Mouse (Mus musculus): ENCODE results near the gene Sept5.
A peak's percentile ranks its signal among the peaks of the same experiment; 100 is the strongest.

Gene Sept5

DNA sequence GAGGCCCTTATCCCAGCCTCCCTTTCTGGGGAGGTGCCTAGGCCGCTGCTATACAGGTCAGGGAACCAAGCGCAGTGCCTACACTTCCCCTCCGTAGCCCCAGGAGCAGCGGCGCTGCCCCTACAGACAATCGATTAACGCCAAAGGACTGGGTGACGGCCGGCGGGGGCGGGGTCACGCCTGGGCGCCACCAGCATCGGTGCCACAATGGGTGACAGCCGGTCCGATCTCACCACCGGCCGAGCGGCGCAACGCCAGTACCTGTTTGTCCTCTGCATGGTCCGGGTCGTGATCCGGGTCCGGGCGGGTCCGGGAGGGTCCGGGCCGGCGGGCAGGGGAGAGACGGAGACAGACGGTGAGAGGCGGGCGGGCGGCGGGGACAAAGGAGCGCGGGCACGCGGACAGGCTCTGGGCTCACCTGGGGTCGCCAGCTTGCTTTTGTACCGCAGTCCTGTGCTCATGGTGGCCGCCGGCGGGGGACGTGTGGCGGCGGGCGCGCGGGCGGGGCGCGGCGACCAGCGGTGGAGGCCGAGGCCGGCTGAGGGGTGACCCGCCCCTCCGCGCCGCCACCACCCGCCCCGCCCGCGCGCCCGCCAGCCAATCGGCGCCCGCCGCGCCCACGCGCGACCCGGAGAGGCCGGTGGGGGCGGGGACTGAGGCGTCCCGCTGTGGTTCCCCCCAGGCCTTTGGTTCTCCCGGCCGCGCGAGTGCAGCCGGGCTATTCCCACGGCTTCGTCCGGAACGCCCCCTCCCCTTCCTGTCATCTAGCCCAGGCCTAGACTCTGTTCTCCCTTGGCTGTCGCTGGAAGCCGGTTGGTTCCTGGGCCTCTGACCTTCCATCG lies at the start of gene Sept5:
Gene Sept5 (minus strand): TSS at position 565 of the 842 bp plus-strand sequence.
- no peak for DNase-seq

DNA sequence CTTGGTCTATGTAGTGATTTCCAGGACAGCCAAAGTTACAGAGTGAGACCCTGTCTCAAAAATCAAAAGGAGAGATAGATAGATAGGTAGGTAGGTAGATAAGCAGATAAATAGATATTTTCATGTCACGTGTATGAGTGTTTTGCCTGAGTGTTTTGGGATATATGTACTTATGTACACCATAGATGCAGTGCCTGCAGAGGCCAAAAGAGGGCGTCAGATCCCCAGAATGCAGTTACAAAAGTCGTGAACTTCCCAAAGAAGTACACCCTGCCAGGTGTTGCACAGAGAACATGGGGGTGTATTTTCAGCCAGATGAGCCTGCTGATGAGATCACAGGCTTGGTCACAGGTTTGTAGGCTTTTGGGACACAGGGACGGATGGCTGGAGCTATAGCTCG lies 49.4 kb upstream of the Sept5 start:
- DNase-seq: no peak

DNA sequence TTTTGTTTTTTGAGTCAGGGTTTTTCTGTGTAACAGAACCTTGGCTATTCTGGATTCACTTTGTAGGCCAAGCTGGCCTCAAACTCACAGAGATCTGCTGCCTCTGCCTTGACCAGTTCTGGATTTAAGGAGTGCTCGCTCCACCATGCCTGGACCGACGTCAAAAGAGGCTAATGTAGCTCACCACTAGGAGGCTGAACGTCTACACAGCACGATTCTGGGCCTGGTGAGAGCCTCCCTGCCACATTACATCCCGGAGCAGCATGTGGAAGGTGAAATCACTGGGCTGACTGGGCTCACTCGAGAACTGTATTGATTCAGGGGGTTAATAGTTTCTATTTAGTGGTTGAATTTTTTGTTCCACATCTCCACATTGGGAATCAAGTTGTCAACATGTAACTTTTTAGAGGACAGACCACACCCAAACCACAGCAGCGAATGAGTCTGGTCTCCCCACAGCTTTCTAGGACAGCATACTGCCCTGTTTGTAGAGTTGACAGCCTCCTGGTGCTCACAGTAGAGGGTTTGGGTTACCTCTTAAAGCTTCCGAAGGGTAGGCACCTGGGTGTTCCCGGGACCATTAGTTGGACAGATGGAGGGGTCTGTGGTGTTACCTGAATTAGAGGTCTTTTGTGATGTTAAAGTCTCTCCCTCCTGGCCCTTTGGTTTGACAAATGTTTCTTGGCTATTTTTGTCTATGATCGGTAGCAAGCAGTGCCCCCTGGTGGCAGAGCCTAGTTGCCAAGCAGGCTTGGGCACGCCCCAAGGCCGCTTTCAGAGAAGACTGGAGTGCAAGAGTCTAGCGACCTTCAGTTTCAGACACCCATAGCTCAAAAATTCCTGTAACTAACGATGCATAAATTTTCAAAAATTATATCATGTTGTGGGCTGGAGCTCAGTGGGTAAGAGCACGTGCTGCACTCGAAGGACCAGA lies 48.3 kb upstream of the Sept5 start:
- peak; percentile 19 to 24 for DNase-seq

DNA sequence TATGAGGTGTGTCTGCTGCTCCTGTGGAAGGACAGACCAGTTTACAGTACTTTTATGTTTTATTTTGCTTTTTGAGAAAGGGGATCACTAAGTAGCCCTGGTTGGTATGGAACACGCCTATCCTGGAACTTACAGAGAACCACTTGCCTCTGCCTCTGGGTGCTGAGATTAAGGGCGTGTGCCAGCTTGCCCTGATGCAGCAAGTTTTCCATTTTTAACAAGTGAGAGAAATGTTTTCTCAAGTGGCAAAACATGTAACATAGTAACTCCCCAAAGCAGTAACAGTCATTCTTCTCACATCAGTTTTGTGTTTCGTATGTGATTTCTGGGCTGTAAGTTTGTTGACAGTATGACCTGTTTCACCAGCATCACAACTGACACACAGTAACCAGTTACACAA lies 43.3 kb upstream of the Sept5 start:
- DNase-seq: no peak

DNA sequence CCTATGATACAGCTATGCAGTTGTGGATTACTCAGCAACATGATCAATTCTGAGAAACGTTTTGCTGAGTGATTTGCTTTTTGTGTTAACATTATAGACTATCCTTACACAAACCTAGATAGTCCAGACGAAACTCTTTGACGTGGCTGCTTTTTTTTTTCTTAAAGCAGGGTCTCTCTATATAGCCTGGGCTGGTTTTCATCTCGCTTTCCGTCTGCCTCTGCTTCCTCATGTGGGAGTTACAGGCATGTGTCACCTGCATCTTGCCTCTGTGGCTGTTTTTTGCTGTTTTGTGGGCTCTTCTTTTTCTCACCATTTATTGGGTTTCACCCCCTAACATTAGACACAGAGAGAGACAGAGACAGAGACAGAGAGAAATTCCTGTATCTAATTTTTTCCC lies 42.3 kb upstream of the Sept5 start:
- DNase-seq: no peak

DNA sequence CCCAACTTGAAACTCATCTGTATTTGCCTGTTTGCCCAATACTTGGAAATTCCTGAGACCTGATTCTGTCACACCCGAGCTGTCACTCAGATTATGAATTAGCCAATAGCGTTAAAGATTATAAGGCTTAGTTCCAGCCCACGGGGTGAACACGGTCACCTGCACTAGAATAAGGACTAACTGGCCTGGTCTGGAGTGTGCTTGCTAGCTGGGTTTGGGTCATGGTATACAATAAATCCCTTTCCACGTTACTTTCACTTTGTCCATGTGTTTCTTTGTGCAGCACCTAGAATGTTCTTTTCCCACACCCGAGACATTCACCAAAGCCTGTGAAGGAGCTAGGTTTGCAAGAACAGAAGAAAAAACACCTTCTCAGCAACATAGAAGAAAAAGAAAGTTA lies 40.2 kb upstream of the Sept5 start:
- no peak for DNase-seq

DNA sequence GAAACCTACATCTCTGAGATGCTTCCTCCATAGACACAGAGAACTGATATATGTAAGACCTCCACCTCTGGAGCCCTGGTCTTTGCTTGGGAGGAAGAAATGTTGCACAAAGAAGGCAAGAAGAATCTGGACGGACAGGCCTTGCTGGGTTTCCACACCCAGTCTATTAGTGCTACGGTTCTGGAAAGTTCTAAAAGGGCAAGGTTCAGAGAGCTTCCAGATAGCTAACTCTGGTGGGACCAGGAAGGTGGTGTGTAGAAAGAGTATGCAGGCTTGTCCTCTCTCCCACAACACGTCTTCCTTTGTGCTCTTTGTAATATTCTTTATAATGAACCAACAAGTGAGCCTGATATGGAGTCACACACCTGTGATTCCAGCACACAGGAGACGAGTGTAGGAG lies 28.8 kb upstream of the Sept5 start:
- DNase-seq: no peak

DNA sequence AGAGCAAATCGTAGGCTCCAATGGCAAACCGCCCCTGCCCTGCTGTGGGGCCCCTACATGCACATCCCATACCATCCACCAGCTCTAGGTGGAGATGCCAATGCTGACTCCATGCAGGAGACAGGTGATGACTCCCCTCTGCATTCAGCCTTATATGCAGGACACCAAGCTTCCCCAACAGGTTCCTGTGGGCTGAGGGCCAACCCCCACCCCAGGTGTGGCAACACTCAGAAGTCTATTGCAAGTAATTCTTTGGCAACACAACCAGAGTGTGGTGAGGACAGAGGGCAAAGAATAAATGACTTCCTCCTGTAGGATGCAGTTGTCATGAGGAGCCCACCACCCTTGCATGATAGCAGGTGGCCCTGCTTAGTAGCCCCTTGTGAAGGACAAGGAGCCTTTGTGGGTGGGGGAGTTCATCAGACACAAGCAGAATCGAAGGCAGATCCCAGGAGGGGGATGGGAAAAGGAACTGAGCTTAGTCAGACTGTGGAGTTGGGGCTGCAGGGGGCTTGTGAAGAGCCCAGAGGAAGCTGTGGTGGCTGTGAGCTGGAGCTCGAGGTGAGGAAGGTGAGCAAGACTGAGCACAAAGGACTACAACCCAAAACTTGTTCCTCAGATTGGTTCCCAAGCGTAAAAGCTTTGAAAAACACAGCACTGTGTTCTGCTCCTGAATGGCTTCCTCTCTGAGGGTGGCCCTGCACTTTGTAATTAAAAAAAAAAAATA lies 25.8 kb upstream of the Sept5 start:
- DNase-seq: no peak

DNA sequence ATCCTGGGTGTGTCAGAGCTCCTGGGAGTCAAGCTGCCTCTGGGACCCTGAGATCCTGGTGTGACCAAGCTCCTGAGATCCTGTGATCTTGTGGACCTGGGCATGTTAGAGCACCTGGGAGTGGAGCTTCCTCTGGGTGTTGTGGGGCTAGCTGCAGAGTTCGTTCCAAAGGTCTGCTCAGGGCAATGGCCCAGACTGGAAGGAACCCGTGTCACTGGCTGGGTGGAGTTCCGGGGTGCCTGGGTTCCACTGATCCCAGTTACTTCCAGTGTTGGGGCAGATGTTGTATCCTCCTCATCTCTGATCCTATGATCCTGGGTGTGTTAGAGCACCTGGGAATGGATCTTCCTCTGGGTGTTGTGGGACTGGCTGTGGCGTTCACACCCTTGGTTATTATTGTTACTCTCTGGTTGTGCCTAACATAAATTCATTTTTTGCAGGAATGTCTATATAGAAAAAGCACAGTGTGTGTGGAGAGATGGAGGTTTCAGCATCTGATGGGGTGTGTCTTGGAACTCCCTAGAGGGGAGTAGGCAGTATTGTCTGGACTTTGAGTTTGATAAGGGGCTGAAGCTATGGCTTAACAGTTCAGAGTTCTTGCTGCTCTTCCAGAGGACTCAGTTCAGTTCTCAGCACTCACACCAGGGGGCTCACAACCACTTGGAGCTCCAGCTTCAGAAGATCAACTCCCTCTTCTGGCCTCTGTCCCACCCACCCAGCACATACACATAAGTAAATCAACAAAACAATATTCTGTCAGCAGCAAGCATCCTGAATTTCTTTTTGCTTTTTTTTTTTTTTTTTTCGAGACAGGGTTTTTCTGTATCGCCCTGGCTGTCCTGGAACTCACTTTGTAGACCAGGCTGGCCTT lies 23.8 kb upstream of the Sept5 start:
- DNase-seq: no peak

DNA sequence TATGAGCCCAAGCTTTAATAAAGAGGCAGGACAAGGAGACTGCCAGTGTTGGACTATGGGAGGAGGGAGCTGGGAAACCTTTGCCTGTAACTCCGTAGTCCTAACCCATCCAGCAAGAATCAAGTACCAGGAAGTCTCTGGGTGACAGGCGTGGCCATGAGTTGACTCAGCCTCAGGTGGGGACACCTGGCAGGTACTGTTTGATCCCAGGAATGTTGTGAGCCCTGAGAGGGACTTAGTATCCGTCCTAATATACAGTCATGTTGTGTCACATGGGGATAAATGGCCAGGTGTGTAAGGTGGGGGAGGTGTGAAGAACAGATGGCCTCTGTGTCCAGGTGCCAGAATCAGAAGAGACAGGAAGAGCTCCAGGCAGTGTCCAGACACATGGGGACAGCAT lies 19.4 kb upstream of the Sept5 start:
- no peak for DNase-seq

DNA sequence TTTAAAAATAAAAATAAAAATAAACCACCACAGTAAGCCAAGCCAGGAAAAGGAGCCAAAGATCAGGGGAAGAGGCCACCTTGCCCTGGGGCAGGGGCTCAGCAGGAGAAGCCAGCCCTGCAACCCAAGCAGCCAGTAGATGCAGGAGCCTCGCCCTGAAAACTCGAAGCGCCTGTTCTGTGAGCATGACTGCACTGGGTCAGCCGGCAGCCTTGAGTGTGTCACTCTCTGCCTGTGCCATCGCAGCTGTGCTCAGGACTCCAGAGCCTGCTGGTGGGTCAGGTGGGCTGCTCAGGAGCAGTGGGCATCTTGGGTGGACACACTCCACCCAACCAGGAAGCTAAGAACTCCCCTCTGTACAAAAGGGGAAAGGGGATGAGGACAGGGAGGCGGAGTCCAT lies 15.6 kb upstream of the Sept5 start:
- DNase-seq: no peak

DNA sequence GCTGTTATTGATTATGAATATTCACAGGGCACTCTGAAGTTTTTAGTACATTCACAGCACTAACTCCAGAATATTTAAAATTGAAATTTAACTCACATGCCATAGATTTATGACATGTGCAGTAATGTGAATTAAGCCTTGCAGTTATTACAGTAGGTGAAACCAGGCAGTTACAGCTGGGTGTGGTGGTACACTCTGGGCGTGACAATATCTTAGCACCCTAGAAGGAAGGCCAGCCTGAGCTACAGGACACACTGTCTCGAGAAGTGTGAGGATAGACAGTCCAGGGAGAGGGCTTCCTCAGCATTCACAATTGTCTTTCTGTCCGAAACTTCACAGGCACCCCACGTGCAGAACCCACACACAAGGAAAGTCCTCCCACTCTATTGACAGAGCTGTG lies 14.7 kb upstream of the Sept5 start:
- DNase-seq: no peak

DNA sequence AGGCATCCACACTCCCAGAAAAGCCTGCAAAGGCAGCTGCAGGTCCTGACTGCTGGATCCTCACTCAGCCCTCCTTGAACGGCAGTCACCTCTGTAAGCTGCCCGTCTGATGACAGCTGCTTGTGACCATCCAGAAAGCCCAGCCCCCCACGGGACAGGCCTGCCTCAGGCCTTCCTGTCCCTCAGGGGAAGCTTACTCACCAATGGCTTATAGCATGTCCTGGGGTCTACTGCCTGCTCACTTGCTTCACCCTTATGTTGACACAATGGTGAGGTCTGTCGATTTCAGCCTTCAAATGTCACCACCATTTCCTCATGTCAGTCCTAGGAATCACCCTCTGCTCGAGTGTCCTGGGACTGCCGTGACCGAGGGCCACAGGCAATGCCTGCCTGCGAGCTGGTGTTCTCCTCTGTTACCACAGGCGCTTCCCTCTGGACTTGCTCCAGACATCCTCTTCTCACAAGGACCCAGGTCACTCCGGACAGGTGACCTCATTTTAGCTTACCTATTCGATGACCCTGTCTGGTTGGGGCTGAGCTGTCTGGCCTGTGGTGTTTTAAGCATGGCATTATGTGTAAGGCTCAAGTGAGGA lies 13.7 kb upstream of the Sept5 start:
- DNase-seq: no peak

DNA sequence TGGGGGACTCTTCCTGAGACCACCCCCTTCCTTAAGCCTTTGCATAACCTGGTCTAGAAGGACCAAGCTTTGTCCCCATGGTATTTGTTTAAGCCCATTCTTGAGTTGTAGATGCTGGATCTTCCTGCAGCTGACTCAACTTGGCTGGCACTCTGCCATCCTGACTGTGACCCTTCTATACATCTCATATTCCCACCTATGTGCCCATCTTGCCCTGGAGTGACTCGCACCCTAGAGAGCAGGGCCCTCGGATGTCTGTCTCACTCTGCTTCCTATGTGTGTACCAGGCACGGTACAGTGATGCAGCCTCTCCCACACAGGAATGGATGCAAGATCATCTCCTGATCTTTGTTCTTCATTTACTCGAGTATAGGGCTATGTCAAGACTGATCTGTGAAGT lies 13.1 kb upstream of the Sept5 start:
- DNase-seq: no peak

DNA sequence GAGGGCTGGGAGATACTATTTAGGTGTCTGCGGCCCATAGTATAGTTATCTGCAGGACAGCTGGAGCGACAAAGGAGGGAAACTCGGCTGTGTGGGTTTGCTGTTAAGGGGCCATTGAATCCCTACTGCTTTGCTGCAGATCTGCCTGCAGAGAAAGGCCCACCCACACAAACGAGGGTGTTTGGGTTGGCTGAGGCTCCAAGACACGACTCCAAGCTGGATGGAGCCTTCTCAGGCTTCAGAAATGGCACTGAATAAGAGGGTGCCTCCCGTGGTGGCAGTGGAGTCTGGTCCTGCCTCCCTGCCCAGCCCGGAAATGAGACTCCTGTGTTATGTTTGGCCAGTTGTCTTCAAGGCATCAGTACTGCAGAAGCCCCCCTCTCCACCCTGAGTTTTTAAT lies 12.5 kb upstream of the Sept5 start:
- no peak for DNase-seq

DNA sequence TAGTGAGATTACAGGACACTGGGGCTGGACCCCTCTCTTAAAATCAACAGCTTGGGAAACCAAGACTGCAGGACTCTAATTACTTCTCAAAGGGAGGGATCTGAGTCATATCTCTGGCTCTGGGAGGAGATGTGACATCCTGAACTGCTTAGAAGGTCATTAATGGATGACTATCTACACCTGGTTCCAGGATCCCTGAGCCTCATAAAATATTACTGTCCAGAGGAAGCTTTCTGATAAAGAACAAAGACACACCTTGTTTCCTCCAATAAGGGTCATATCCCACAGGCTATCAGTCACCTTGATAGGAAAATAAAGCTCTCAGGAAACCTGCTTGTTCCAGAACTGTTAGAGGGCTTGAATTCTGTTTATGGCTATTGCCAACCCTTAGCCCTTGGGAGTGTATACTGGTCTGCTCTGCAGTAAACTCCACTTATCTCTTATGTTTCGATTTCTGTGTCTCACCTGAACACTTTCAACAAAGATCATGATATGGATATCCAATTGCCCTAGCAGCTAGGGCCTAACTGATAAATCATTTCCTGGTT lies 9.7 kb upstream of the Sept5 start:
- DNase-seq: no peak

DNA sequence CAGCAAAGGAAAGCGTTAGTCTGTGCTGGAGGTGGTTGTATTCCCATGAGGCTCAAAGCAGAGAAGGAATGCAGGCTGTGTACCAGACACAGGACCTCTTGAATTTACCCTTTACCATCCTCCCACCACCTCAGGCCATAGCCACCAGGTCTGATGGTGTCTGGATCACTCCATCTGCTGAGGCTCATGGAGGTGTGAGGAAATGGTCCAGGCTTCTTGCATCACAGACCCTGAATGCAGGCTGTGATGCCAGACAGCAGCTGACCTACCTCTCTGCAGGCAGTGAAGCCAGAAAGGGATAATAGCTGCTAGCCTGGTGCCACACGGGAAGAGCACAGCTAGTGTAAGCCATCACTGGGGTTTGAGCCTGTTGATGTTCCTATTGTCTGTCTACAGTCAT lies 8.6 kb upstream of the Sept5 start:
- no peak for DNase-seq

DNA sequence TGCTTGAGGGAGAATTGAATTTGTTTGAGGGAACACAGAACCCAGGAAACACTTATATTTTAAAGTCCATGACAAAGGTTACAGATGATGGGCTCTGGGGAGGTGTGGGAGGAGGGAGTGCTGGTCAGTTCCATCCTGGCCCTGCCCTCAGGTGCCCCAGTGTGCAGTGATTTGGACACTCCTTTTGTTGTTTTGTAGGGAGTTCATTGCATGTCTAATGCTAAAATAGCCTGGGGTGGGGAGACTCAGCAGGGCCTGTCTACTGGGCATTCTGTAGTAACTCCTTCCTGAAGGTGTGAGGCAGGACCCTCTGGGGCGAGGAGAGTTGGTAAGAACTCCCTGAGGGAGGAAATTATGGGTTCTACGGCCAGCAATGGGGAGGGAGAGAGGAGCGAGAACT lies 7.0 kb upstream of the Sept5 start:
- no peak for DNase-seq

DNA sequence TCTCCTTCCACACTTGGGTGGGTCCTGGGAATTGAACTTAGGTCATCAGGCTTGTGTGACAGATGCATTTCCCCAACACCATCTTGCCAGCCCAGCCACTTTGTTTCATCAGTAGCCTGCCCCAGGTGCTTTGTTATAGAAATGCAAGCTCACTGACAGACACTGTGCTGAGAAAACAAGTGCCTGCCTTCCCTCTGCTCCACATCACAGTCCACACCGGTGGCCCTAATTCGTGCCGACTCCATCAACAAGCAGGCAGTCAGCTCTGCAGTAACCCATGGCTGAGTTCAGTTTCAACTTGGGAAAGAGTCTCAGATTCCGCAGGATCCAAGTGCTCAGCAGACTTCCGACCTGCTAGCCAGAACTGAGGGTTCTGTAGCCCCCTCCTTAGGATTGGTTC lies 6.6 kb upstream of the Sept5 start:
- DNase-seq: no peak

DNA sequence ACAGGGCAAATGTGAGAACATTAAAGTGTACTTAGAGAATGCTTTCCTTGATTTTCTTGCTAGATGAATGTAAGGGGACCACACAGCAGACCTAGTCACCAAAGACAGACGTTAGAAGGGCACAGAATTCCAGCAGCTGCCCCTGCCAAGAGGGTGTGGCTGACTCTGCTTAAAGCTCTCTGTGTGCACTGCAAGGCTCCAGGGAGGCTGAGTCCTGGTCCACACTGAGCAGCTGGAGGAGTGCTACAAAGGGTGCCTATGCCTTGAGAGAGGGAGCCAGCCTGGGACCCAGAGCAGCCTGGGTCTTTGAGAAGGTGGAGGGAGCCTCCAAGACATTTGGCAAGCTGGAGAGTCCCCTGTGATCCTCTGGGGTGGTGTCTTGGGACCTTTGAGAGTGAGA lies 3.6 kb upstream of the Sept5 start:
- no peak for DNase-seq

DNA sequence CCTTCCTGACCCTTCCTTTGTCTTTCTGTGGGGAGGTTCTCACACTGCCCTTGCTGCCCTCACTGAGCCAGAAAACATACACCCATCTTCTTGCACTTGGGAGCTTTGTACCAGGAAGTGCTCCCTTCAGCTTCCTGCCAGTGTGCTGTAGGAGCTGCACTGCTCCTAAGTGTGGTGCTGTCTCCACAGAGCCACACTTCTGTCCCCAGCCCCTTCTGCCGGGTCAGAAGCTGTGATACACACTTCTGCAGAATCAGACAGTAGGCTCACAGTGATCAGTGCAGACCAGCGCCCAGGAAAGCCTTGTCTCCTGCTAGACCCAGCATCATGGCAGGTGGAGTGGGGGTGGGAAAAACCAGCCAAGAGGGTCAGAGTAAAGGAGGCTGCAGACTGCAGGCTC lies 3.1 kb upstream of the Sept5 start:
- no peak for DNase-seq

DNA sequence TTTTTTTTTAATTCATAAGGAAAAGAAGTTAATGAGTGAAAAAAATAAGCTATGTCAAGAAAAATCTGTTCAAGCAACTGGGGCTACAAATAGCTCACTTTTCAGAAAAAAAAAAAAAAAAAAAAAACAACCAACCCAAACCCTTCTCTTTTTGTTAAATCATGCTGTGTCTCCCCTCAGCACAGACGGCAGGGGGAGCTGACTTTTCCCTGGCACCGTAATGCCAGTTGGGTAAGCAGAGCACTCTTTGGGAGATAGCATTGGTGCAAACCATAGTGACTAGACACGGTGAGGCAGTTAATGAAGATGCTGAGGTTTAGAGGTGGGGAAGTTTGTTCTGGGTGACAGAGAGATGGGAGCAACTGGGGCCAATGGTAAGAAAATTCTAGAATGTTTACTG lies 2.3 kb upstream of the Sept5 start:
- DNase-seq: no peak

Measured in thymus, adult 18-20 months (tissue).